Mouse (Mus musculus) right cerebral cortex, adult 18-20 months (tissue): ENCODE measurements around the gene Cep135.

Experiments used
- DNase-seq: peaks from one replicate; pipeline ENCODE4 v3.0.0; 2022; ENCODE audit warnings: mixed read lengths

The Cep135 gene

DNA sequence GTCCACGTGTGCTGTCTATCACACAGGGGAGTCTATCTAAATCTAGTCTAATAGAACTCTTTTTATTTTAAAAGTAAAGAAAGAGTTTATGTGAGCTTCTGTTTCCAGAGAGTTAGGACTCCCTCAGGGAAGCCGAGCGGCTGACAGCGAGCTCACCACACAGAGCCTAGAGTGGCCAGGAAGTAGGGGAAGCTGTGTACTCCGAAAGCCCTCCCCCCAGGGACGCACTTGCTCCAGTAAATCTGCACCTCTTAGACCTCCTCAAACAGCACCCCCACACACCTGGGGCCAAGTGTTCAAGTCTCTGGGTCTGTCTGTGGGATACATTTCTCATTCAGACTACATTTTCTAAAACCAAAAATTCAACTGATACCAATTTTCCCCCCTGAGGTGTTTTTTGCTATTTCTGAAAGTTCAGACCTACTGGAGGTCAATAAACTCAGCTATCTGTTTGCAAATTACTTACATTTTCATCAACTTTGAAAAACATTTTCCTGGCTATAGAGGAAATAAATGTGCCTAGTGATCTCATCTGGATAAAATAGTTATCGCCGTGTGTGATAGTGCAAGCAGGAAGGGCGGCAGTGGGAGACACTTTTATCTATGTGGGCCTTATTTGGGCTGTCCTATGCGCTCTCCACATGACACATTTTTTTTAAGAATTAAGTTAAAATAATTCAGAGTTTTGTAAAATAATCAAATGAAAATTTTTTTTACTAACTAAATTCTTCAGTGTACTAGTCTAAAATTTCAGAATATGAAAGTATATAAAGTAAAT, 56.8 kb downstream of the Cep135 start:
- DNase-seq, result no peak

DNA sequence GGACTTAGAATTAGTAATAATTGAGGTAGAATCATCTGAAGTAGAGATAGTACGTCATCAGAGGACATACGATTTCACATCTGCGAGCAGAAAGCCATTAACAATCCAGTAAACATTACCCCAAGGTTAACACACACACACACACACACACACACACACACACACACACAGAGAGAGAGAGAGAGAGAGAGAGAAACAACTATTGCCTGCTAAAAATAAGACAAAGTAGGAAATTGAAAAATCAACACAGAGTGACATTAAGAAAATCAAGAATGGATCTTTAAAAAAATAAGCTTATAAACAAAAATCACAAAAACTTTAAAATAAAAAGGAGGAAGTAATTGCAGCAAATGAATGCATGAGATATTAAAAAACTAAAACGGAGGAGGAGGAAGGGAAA, 61.4 kb downstream of the Cep135 start:
- no peak for DNase-seq

- no peak for DNase-seq
These were observed 62.7 kb downstream of the Cep135 start for GRCm38 (mm10) chr5:76651151-76651725.

GRCm38 (mm10) chr5:76656212-76656611, 67.7 kb downstream of the Cep135 start, which contains the start of gene C530008M17Rik:
Gene C530008M17Rik (plus strand): TSS chr5:76656512.
- no peak for DNase-seq

DNA sequence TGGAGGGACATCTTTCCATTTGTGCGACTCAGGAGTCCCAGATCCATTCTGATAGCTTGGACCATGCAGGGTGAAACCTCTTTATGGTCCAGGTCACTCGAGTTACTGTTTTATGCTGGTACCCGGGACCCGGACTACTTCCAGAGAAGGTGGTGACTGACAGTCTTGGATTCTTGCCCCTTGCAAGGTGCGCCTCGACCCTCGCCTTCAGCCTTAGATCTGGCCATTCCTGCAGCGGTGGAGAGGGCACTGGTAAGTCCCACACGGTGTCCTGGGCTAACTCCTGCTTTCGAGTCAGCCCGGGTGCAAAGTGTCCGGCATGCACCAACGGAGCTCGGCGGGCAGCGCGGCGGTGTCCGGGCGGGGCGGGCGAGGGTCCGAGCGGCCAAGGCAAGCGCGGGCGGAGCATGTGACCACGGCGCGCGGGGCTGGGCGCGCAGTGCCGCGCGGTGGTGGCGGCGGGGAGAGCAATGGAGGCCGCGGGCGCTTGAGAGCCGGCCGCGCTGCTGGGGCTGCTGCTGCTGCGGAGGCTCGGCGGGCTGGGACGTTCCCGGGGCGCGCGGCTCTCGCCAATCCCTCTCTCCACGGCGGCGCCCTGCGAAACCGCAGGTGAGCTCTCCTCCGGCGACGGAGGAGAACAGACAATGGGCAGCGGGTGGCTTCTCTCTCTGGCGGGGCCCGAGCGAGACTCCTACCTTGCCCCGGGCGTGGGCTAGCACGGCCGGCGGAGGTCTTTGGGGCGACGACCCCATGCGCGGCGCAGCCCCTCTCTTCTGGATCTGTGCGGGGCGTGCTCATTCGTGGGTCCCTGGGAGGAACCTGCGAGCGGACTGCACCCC, 69.0 kb downstream of the Cep135 start:
- DNase-seq, result peak; percentile 74

DNA sequence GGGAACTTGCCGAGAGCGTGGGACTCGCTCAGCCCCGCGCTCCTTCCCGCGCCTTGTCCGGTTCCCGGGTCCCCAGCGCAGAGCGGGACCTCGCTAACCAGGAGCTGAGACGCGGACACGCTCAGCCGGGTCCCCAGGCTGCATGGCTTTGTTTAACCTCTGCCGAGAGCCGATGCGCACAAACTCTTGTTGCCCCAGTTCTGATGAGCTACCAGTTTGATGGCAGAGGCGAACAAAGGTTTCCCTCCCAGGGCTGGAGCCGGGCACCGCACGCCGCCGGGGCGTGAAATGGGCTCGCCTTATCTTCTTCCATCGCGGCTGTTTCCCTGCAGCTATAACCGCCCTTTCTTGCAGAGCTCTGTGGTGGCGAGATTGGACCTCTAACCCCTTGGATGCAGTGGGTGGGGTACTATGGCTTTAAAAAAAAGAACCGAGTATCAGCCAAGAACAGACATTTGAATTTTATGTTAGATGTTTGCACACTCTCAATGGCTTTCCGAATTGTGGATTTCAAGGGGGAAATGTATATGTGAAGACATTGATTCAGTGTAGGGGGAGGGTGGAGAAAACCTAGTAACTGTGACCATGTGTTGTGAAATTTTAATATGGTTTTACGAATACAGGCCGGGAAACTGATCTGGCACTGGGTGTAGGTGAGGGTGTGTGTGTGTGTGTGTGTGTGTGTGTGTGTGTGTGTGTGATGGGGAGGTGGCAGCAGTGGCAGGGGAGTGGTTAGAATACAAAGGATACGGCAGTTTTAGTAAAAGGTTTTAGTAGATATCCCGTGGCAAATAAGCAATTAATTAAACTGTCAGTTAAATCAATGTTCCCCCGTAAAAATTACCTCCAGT, 69.8 kb downstream of the Cep135 start:
- DNase-seq, result peak; percentile 25

- no peak for DNase-seq
These were observed 71.6 kb downstream of the Cep135 start for GRCm38 (mm10) chr5:76659958-76660635.

GRCm38 (mm10) chr5:76661310-76661709, 72.8 kb downstream of the Cep135 start:
- no peak for DNase-seq

DNA sequence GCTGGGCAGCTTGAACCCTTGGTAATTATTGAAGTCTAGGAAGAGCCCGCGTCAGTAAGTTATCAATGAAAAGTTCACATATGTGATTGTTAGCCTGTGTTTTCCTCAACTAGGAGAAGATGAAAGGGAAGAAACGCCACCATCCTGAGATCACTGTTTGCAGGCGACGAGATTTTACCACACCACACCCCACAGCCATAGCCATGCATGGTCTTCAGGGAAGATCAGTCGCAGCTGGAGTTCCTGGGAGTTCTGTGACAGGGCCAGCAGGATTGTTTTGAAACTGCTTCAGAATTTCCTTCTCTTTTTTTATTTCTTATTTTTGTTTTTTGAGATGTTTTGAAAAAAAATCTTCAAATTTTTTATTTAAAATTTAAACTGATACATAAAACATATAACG, 76.4 kb downstream of the Cep135 start:
- DNase-seq, result no peak

DNA sequence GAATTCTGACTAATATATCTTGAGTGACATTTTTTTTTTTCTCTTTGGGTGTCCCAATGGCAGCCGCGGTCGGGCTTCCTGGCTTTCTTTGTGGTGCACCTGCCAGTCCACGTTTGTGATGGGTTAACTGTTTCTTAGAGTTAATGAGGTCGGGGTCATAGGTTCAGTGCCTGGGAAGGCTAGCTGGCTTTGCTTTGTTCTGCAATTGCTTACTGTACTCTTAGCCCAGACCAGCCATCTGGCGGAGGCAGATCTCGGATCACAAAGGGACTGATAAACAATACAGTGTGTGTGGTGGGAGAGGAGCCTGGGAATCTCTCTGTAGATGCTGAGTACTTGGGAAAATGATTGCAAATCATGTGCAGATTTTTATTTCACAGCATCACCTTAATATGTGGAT, 76.9 kb downstream of the Cep135 start:
- no peak for DNase-seq

- no peak for DNase-seq
These were observed 77.7 kb downstream of the Cep135 start for GRCm38 (mm10) chr5:76666026-76666756.

GRCm38 (mm10) chr5:76668118-76668517, 79.6 kb downstream of the Cep135 start:
- no peak for DNase-seq

DNA sequence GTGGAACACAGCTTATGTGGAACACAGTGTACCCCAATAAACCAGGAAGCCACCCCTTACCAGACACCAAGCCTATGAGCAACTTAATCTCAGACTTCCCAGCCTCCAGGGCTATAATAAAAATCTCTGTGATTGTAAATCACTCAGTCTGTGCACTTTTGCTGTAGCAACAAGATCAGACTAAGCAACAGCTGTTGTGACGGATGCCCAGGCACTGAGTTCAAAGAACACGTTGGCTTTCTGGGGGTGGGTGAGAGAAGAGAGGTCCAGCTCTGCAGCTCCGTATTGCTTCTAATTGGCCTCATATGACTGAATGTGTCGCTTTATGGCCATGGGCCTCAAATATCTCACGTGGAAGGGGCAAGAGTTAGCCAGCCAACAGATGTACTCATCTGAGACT, 80.0 kb downstream of the Cep135 start:
- no peak for DNase-seq

DNA sequence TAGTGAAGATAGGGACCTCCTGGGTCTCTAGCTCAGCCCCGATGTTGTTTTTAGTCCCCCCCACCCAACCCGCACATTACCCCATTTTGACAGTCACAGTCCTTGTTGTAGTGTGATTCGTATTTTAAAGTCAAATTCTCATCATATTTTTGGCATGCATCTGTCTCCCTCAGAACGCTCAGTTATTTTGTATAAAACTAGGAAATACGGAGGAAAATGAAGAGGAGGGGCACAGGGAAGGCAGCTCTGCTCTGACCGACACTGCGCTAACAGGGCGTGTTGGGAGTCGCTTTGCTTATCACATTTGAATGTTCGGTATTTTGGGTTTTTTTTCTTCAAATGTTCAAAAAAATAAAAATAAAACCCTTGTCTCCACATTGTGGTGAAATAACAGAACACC, 81.7 kb downstream of the Cep135 start:
- no peak for DNase-seq

GRCm38 (mm10) chr5:76674022-76674653, 85.6 kb downstream of the Cep135 start:
- no peak for DNase-seq

- DNase-seq, result no peak
These were observed 86.9 kb downstream of the Cep135 start for GRCm38 (mm10) chr5:76675369-76675768.

DNA sequence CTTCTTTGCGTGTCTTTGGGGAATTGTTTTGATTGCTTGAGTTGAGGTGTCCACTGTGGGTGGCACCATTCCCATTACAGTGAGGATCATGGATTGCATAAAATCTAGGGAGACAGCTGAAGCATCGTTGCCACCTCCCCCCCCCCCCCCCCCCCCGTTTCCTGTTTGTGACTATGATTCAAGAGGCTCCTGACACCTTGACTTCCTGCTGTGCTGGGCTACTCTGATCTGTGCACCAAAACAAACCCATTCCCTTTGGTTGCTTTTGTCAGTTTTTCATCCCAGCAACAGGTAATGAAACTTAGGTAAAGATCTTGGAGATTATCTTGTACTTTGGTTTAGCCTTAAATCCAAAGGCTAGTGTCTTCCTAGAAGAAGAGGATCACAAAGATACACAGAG, 92.5 kb downstream of the Cep135 start:
- DNase-seq, result no peak

GRCm38 (mm10) chr5:76681895-76682656, 93.6 kb downstream of the Cep135 start:
- no peak for DNase-seq

GRCm38 (mm10) chr5:76683455-76683854, 95.0 kb downstream of the Cep135 start:
- DNase-seq, result no peak
